Mouse (Mus musculus) right cerebral cortex, postnatal 10 days (tissue): Measurements from ENCODE around the gene Dab2ip.

Experiments used
- DNase-seq, 2 experiments: peaks; one replicate each; pipeline ENCODE4 v3.0.0; 2021; ENCODE audit warnings: low spot score in 2 of 2

The Dab2ip gene

GRCm38 (mm10) chr2:35558826-35559550 lies 922 bp downstream of the Dab2ip start:
- DNase-seq, result no peak

GRCm38 (mm10) chr2:35559551-35559835 lies 1.4 kb downstream of the Dab2ip start:
- DNase-seq, result no peak

GRCm38 (mm10) chr2:35563722-35564121 lies 5.7 kb downstream of the Dab2ip start:
- no peak for DNase-seq

- DNase-seq, result no peak
Measured at GRCm38 (mm10) chr2:35565051-35565836, 7.2 kb downstream of the Dab2ip start.

GRCm38 (mm10) chr2:35566957-35567693 lies 9.1 kb downstream of the Dab2ip start:
- DNase-seq, result no peak

- no peak for DNase-seq
Measured at GRCm38 (mm10) chr2:35567694-35568149, 9.7 kb downstream of the Dab2ip start.

GRCm38 (mm10) chr2:35570743-35571142 lies 12.7 kb downstream of the Dab2ip start:
- DNase-seq, result no peak

GRCm38 (mm10) chr2:35574643-35575042 lies 16.6 kb downstream of the Dab2ip start:
- DNase-seq, result no peak

GRCm38 (mm10) chr2:35576675-35577074 lies 18.6 kb downstream of the Dab2ip start:
- DNase-seq, result no peak

GRCm38 (mm10) chr2:35580111-35580510 lies 22.0 kb downstream of the Dab2ip start:
- DNase-seq, result no peak

GRCm38 (mm10) chr2:35581501-35582340 lies 23.7 kb downstream of the Dab2ip start:
- DNase-seq, result no peak

- peak; percentile 64 to 65 for DNase-seq
Measured at GRCm38 (mm10) chr2:35582341-35582941, 24.4 kb downstream of the Dab2ip start.

- DNase-seq, result no peak
Measured at GRCm38 (mm10) chr2:35583406-35583805, 25.3 kb downstream of the Dab2ip start.

GRCm38 (mm10) chr2:35584011-35584410 lies 25.9 kb downstream of the Dab2ip start:
- no peak for DNase-seq

GRCm38 (mm10) chr2:35588368-35588767 lies 30.3 kb downstream of the Dab2ip start:
- DNase-seq, result no peak

- no peak for DNase-seq
Measured at GRCm38 (mm10) chr2:35589385-35589784, 31.3 kb downstream of the Dab2ip start.

- DNase-seq, result no peak
Measured at GRCm38 (mm10) chr2:35589800-35590199, 31.7 kb downstream of the Dab2ip start.

- no peak for DNase-seq
Measured at GRCm38 (mm10) chr2:35591961-35592724, 34.1 kb downstream of the Dab2ip start.

GRCm38 (mm10) chr2:35592725-35593392 lies 34.8 kb downstream of the Dab2ip start:
- DNase-seq, result no peak

- DNase-seq, result no peak
Measured at GRCm38 (mm10) chr2:35593889-35594288, 35.8 kb downstream of the Dab2ip start.
